Mouse (Mus musculus): Measurements from ENCODE around the gene Pglyrp2.

DNA sequence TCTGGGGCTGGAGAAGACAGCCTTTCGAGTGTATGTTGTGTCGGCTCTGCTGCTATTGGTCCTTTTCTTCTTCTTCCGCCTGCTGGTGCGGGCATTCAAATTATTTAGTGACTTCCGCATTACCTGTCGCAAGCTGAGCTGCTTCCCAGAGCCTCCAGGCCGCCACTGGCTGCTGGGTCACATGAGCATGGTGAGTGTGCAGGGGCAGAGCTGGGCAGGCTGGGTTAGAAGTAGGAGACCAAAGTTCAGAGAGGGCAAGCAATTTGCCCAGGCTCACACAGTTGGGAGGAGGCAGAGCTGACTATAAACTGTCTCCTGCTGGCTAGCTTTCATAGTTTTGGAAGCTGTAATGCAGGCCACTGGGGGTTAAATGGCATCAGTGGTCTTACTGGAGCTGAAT lies 44.5 kb upstream of the Pglyrp2 start:
- TF ChIP-seq CTCF (IDR thresholded peaks at IDR 0.05; ENCODE audit: borderline replicate concordance, extremely low read depth, insufficient read depth, insufficient read length) (no peak), POLR2A (IDR thresholded peaks at IDR 0.05; ENCODE audit: borderline replicate concordance, extremely low read depth, insufficient read depth, insufficient read length, poor library complexity, severe bottlenecking) (no peak)

Data from brain, embryonic 14.5 days (tissue).